Mouse (Mus musculus): ENCODE results near the gene C2cd3.

Gene C2cd3

DNA sequence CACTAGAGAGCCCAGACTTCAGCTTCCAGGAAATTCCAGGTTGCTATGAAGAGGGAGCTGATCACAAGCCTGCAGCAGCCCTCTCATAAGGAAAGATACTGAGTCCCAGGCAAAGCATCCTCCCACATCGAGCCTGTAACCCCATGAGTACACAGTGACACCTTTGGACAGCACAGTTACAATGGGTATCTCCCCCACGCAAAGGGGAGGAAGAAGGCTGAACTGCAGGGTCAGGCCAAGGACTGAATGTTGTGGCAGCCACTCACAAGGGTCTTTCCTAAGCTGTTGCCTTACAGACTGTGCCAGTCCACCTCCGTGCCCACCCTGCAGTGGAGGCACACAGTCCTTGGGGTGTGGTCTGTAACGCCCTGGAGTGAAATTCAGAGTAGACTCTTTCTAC, 134.5 kb downstream of the C2cd3 start:
- Histone ChIP-seq H3K4me1 (replicated peaks; ENCODE audit: low read depth, low read length) (peaks cover 68% of the 10 kb centered on the region), H3K9me3 (ENCODE audit: low read length) (no peaks in the 10 kb centered on the region), H3K4me3 (replicated peaks; ENCODE audit: low read length) (no peak overlapping the region), H3K27me3 (ENCODE audit: insufficient read depth, low read length) (no peaks in the 10 kb centered on the region), H3K36me3 (ENCODE audit: insufficient read depth, low read length) (no peaks in the 10 kb centered on the region)
- TF ChIP-seq POU5F1 (IDR thresholded peaks at IDR 0.05; ENCODE audit: borderline replicate concordance, low read length) (no peak), NANOG (IDR thresholded peaks at IDR 0.05; ENCODE audit: borderline replicate concordance, low read length) (no peak), CTCF (conservative IDR thresholded peaks at IDR 0.05; ENCODE audit: low read length) (no peak)

DNA sequence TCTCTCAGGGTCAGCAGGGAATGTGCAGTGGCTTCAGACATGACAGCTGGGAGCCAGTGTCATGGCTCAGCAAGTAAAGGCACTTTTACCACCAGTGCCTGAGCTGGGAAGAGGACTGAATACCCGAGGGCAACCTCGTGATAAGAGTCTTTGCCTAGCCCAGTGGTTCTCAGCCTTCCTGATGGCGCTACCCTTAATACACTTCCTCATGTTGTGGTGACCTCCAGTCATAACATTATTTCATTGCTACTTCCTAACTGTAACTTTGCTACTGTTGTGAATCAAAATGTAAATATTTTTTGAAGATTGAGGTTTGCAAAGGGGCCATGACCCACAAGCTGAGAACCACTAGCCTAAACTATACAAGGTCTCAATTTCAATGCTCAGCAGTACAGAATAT, 136.6 kb downstream of the C2cd3 start:
- Histone ChIP-seq H3K27me3 (ENCODE audit: insufficient read depth, low read length) (peaks cover 3% of the 10 kb centered on the region; the same call in 1 of the 2 replicates), H3K9me3 (ENCODE audit: low read length) (no peaks in the 10 kb centered on the region), H3K4me3 (replicated peaks; ENCODE audit: low read length) (no peak overlapping the region), H3K4me1 (replicated peaks; ENCODE audit: low read depth, low read length) (peaks cover 53% of the 10 kb centered on the region), H3K36me3 (ENCODE audit: insufficient read depth, low read length) (no peaks in the 10 kb centered on the region)
- TF ChIP-seq POU5F1 (IDR thresholded peaks at IDR 0.05; ENCODE audit: borderline replicate concordance, low read length) = no peak

DNA sequence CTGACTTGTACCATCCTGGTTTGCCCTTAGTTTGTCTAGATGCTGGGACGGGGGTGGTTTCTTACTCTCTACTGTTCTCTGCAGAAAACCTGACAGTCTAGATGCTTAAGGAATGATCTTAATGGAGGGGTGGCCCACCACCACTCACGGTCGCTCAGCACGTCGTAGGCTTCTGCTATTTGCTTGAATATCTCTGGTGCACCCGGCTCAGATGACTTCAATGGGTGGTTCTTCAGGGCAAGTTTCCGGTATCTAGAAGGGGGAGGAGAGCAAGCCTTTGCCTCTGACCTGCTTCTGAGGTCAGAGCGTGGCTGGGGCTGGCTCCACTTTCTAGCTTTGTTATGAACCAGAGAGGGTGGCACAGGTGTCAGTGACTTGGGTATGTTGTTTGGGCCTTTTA, 139.6 kb downstream of the C2cd3 start:
- H3K9me3 ChIP-seq (ENCODE audit: low read length) = no peaks in the 10 kb centered on the region
- H3K36me3 ChIP-seq (ENCODE audit: insufficient read depth, low read length) = no peaks in the 10 kb centered on the region
- H3K4me1 ChIP-seq (replicated peaks; ENCODE audit: low read depth, low read length) = peaks cover 32% of the 10 kb centered on the region
- TF ChIP-seq CTCF (conservative IDR thresholded peaks at IDR 0.05; ENCODE audit: low read length) (no peak), POU5F1 (IDR thresholded peaks at IDR 0.05; ENCODE audit: borderline replicate concordance, low read length) (no peak), NANOG (IDR thresholded peaks at IDR 0.05; ENCODE audit: borderline replicate concordance, low read length) (no peak)
- peak overlapping the region; percentile 20; the same call in 1 of the 2 replicates for H3K4me3 ChIP-seq (replicated peaks; ENCODE audit: low read length)
- H3K27me3 ChIP-seq (ENCODE audit: insufficient read depth, low read length) = peaks cover 3% of the 10 kb centered on the region; the same call in 1 of the 2 replicates

DNA sequence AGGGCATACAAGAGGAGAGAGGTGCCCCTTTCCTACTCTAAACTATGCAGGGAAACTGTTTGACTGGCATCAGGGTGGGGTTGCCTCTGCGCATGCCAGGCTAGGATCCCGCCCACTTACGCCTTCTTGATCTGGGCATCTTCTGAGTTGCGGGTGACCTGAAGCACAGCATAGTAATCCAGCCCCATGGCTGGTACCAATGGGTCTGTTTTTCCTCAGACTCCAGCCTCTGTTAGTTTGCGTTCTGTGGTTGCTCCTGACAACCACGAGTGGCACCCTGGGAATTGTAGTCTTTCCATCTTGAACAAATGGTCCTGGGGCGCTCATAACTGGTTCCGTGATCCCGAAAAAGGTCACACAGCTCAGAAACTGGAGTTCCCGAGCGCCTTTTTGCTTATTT, 142.5 kb downstream of the C2cd3 start, which contains the start of gene Dnajb13:
TSS of gene Dnajb13 (minus strand) at position 388 of the 400 bp plus-strand sequence.
- peaks cover 3% of the 10 kb centered on the region; the same call in 1 of the 2 replicates for H3K27me3 ChIP-seq (ENCODE audit: insufficient read depth, low read length)
- H3K4me3 ChIP-seq (replicated peaks; ENCODE audit: low read length) = no peak within 1 kb of the TSS
- no peak for TF ChIP-seq POU5F1 (IDR thresholded peaks at IDR 0.05; ENCODE audit: borderline replicate concordance, low read length)
- no peak for TF ChIP-seq NANOG (IDR thresholded peaks at IDR 0.05; ENCODE audit: borderline replicate concordance, low read length)
- TF ChIP-seq CTCF (conservative IDR thresholded peaks at IDR 0.05; ENCODE audit: low read length) = no peak
- no peaks in the 10 kb centered on the region for H3K36me3 ChIP-seq (ENCODE audit: insufficient read depth, low read length)
- H3K9me3 ChIP-seq (ENCODE audit: low read length) = no peaks in the 10 kb centered on the region
- H3K4me1 ChIP-seq (replicated peaks; ENCODE audit: low read depth, low read length) = peaks cover 23% of the 10 kb centered on the region
